Mouse (Mus musculus) lung, postnatal 25 days (tissue): ENCODE results near the gene Wapl.

Experiments used
- DNase-seq: peaks from one replicate; pipeline ENCODE4 v3.0.0; 2022; ENCODE audit warnings: low spot score

Wapl gene

GRCm38 (mm10) chr14:34774231-34774630 lies 100.5 kb downstream of the Wapl start:
- no peak for DNase-seq

GRCm38 (mm10) chr14:34776719-34777385 lies 103.1 kb downstream of the Wapl start:
- DNase-seq: no peak

GRCm38 (mm10) chr14:34777810-34778209 lies 104.1 kb downstream of the Wapl start:
- DNase-seq: peak; percentile 24

GRCm38 (mm10) chr14:34778760-34779159 lies 105.0 kb downstream of the Wapl start:
- no peak for DNase-seq

DNA sequence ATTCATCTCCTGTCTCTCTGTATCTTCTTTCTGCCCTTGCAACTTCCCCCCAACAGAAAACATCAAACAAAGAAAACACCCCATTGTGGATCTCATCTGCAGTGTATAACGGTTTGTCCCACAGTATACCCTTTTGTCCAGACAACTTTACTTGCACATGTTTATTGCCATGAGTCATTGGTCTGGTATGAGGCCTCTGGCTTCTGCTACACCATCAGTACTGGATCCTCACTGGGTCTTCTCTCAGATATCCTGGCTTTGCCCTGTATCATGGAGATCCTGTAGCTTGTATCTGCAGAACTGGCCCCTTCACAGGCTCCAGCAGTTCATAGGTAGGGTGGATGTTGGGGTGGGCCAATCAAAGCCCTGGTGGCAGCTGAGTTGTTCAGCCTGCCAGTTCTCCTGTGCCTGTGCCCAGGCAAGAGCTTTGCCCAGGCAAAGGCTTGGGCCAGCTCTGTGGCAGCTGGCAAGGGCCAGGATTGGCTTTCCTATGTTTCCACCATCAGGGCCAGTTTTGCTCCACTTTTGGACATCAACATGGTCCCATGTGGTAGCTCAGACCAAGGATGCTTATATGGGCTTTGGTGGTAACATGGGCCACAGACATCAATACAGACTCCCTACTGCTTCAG lies 119.8 kb downstream of the Wapl start:
- no peak for DNase-seq
